Mouse (Mus musculus): ENCODE results near the gene Iba57.
A peak's percentile ranks its signal among the peaks of the same experiment; 100 is the strongest.

Gene Iba57

GRCm38 (mm10) chr11:59155900-59156299 lies 7.6 kb downstream of the Iba57 start:
- peaks cover 2% of the 10 kb centered on the region; the same call in 1 of the 2 replicates for H3K36me3 ChIP-seq (ENCODE audit: control insufficient read depth, insufficient read depth, low read length, poor library complexity, severe bottlenecking)
- no peak for DNase-seq (ENCODE audit: low read depth, low spot score)
- no peaks in the 10 kb centered on the region for H3K27me3 ChIP-seq (ENCODE audit: control insufficient read depth, insufficient read depth, low read length, poor library complexity, severe bottlenecking)

GRCm38 (mm10) chr11:59154220-59154619 lies 9.3 kb downstream of the Iba57 start:
- no peak for DNase-seq (ENCODE audit: low read depth, low spot score)
- peaks cover 2% of the 10 kb centered on the region; the same call in 1 of the 2 replicates for H3K36me3 ChIP-seq (ENCODE audit: control insufficient read depth, insufficient read depth, low read length, poor library complexity, severe bottlenecking)
- H3K27me3 ChIP-seq (ENCODE audit: control insufficient read depth, insufficient read depth, low read length, poor library complexity, severe bottlenecking) = no peaks in the 10 kb centered on the region

GRCm38 (mm10) chr11:59151729-59152128 lies 11.8 kb downstream of the Iba57 start:
- no peaks in the 10 kb centered on the region for H3K27me3 ChIP-seq (ENCODE audit: control insufficient read depth, insufficient read depth, low read length, poor library complexity, severe bottlenecking)
- DNase-seq (ENCODE audit: low read depth, low spot score) = peak; percentile 39
- H3K36me3 ChIP-seq (ENCODE audit: control insufficient read depth, insufficient read depth, low read length, poor library complexity, severe bottlenecking) = no peaks in the 10 kb centered on the region

- Histone ChIP-seq H3K36me3 (ENCODE audit: control insufficient read depth, insufficient read depth, low read length, poor library complexity, severe bottlenecking) (no peaks in the 10 kb centered on the region), H3K27me3 (ENCODE audit: control insufficient read depth, insufficient read depth, low read length, poor library complexity, severe bottlenecking) (no peaks in the 10 kb centered on the region)
- DNase-seq (ENCODE audit: low read depth, low spot score) = no peak
Observed at GRCm38 (mm10) chr11:59149302-59149701, 14.2 kb downstream of the Iba57 start.

- Histone ChIP-seq H3K36me3 (ENCODE audit: control insufficient read depth, insufficient read depth, low read length, poor library complexity, severe bottlenecking) (no peaks in the 10 kb centered on the region), H3K27me3 (ENCODE audit: control insufficient read depth, insufficient read depth, low read length, poor library complexity, severe bottlenecking) (no peaks in the 10 kb centered on the region)
- no peak for DNase-seq (ENCODE audit: low read depth, low spot score)
Observed at GRCm38 (mm10) chr11:59142962-59143361, 20.6 kb downstream of the Iba57 start.

- no peaks in the 10 kb centered on the region for H3K36me3 ChIP-seq (ENCODE audit: control insufficient read depth, insufficient read depth, low read length, poor library complexity, severe bottlenecking)
- H3K27me3 ChIP-seq (ENCODE audit: control insufficient read depth, insufficient read depth, low read length, poor library complexity, severe bottlenecking) = no peaks in the 10 kb centered on the region
- DNase-seq (ENCODE audit: low read depth, low spot score) = peak; percentile 32
Observed at GRCm38 (mm10) chr11:59141772-59142370, 21.7 kb downstream of the Iba57 start.

- Histone ChIP-seq H3K36me3 (ENCODE audit: control insufficient read depth, insufficient read depth, low read length, poor library complexity, severe bottlenecking) (no peaks in the 10 kb centered on the region), H3K27me3 (ENCODE audit: control insufficient read depth, insufficient read depth, low read length, poor library complexity, severe bottlenecking) (0 out of 2 replicates have a peak, but pooled peaks cover 3% of the 10 kb centered on the region)
- no peak for DNase-seq (ENCODE audit: low read depth, low spot score)
Observed at GRCm38 (mm10) chr11:59138537-59139486, 24.7 kb downstream of the Iba57 start.

- no peak for DNase-seq (ENCODE audit: low read depth, low spot score)
- no peaks in the 10 kb centered on the region for H3K36me3 ChIP-seq (ENCODE audit: control insufficient read depth, insufficient read depth, low read length, poor library complexity, severe bottlenecking)
- H3K27me3 ChIP-seq (ENCODE audit: control insufficient read depth, insufficient read depth, low read length, poor library complexity, severe bottlenecking) = 0 out of 2 replicates have a peak, but pooled peaks cover 3% of the 10 kb centered on the region
Observed at GRCm38 (mm10) chr11:59136994-59137706, 26.4 kb downstream of the Iba57 start.

- no peak for DNase-seq (ENCODE audit: low read depth, low spot score)
- Histone ChIP-seq H3K36me3 (ENCODE audit: control insufficient read depth, insufficient read depth, low read length, poor library complexity, severe bottlenecking) (no peaks in the 10 kb centered on the region), H3K27me3 (ENCODE audit: control insufficient read depth, insufficient read depth, low read length, poor library complexity, severe bottlenecking) (0 out of 2 replicates have a peak, but pooled peaks cover 3% of the 10 kb centered on the region)
Observed at GRCm38 (mm10) chr11:59135904-59136452, 27.6 kb downstream of the Iba57 start, which contains the start of gene Obscn. Gene Obscn, minus strand, starts transcription at chr11:59136402.

- Histone ChIP-seq H3K36me3 (ENCODE audit: control insufficient read depth, insufficient read depth, low read length, poor library complexity, severe bottlenecking) (no peaks in the 10 kb centered on the region), H3K27me3 (ENCODE audit: control insufficient read depth, insufficient read depth, low read length, poor library complexity, severe bottlenecking) (0 out of 2 replicates have a peak, but pooled peaks cover 3% of the 10 kb centered on the region)
- DNase-seq (ENCODE audit: low read depth, low spot score) = no peak
Observed at GRCm38 (mm10) chr11:59135051-59135820, 28.3 kb downstream of the Iba57 start.

GRCm38 (mm10) chr11:59134373-59134997 lies 29.1 kb downstream of the Iba57 start:
- peak; percentile 17 for DNase-seq (ENCODE audit: low read depth, low spot score)
- no peaks in the 10 kb centered on the region for H3K36me3 ChIP-seq (ENCODE audit: control insufficient read depth, insufficient read depth, low read length, poor library complexity, severe bottlenecking)
- 0 out of 2 replicates have a peak, but pooled peaks cover 3% of the 10 kb centered on the region for H3K27me3 ChIP-seq (ENCODE audit: control insufficient read depth, insufficient read depth, low read length, poor library complexity, severe bottlenecking)

GRCm38 (mm10) chr11:59132065-59132464 lies 31.5 kb downstream of the Iba57 start:
- peak; percentile 12 for DNase-seq (ENCODE audit: low read depth, low spot score)
- Histone ChIP-seq H3K36me3 (ENCODE audit: control insufficient read depth, insufficient read depth, low read length, poor library complexity, severe bottlenecking) (no peaks in the 10 kb centered on the region), H3K27me3 (ENCODE audit: control insufficient read depth, insufficient read depth, low read length, poor library complexity, severe bottlenecking) (0 out of 2 replicates have a peak, but pooled peaks cover 3% of the 10 kb centered on the region)

- H3K27me3 ChIP-seq (ENCODE audit: control insufficient read depth, insufficient read depth, low read length, poor library complexity, severe bottlenecking) = 0 out of 2 replicates have a peak, but pooled peaks cover 5% of the 10 kb centered on the region
- H3K36me3 ChIP-seq (ENCODE audit: control insufficient read depth, insufficient read depth, low read length, poor library complexity, severe bottlenecking) = no peaks in the 10 kb centered on the region
- peak; percentile 25 for DNase-seq (ENCODE audit: low read depth, low spot score)
Observed at GRCm38 (mm10) chr11:59131348-59131919, 32.1 kb downstream of the Iba57 start.
